Mouse (Mus musculus) liver, adult 2 months (tissue): ENCODE data around the gene Cwc22.

Experiments used
- CTCF ChIP-seq: fragments of 200-500 bp; IDR thresholded peaks from 2 replicates; pipeline ENCODE4 v1.5.1; 2011; ENCODE audit warnings: low read depth, low read length, control low read depth
- POLR2A ChIP-seq: fragments of 200-500 bp; IDR thresholded peaks from 2 replicates; pipeline ENCODE4 v1.6.1; 2011; ENCODE audit warnings: low read length, control low read depth; ENCODE audit not compliant: insufficient read depth; ENCODE audit errors: extremely low read depth

- TF ChIP-seq POLR2A = no peak
- TF ChIP-seq CTCF = no peak
Observed at GRCm38 (mm10) chr2:77893505-77893904, 52.7 kb downstream of the Cwc22 start.
